Mouse (Mus musculus) embryonic facial prominence, embryonic 12.5 days (tissue): ENCODE data around the gene Tpm3. TPM values are rescaled to one million over a fixed set of nuclear protein-coding genes. Genes with fewer than 3 reads are reported as not detected.
A peak's percentile ranks its signal among the peaks of the same experiment; 100 is the strongest.

Experiments used
- ATAC-seq: fragments of 200-750 bp; cut with Nextera tagmentation; 2 replicates; pipeline ENCODE4 v1.8.0; 2017; ENCODE audit not compliant: insufficient number of reproducible peaks, insufficient read depth, low FRiP score, low TSS enrichment
- H3K27ac ChIP-seq: fragments of 300-500 bp; sonication (generic); 2 replicates; pipeline ENCODE4 v1.5.1; 2016; ENCODE audit warnings: mild to moderate bottlenecking
- H3K27me3 ChIP-seq: fragments of 300-500 bp; sonication (generic); 2 replicates; pipeline ENCODE4 v1.6.1; 2016; ENCODE audit warnings: mild to moderate bottlenecking, moderate library complexity
- H3K36me3 ChIP-seq: fragments of 300-500 bp; sonication (generic); 2 replicates; pipeline ENCODE4 v1.6.1; 2016; ENCODE audit warnings: mild to moderate bottlenecking
- H3K4me1 ChIP-seq: fragments of 300-500 bp; sonication (generic); 2 replicates; pipeline ENCODE4 v1.6.1; 2016
- H3K4me2 ChIP-seq: fragments of 300-500 bp; sonication (generic); replicated peaks from 2 replicates; pipeline ENCODE4 v1.6.1; 2016; ENCODE audit warnings: mild to moderate bottlenecking, moderate library complexity
- H3K4me3 ChIP-seq: fragments of 300-500 bp; sonication (generic); 2 replicates; pipeline ENCODE4 v1.5.1; 2016; ENCODE audit warnings: mild to moderate bottlenecking
- H3K9ac ChIP-seq: fragments of 300-500 bp; sonication (generic); 2 replicates; pipeline ENCODE4 v1.6.1; 2016; ENCODE audit warnings: mild to moderate bottlenecking, moderate library complexity
- H3K9me3 ChIP-seq: fragments of 300-500 bp; sonication (generic); 2 replicates; pipeline ENCODE4 v1.6.1; 2016; ENCODE audit warnings: mild to moderate bottlenecking, moderate library complexity
- WGBS: fragments of 180-500 bp; shearing (Covaris S2); methylation state at CpG from one replicate; pipeline ENCODE4 v1.1.7; 2016; 5-methylcytosine and 5-hydroxymethylcytosine counted together
- microRNA counts: library from miRNA; unstranded; fragments of <30 nt; microRNA quantifications from one replicate; lab custom pipeline; 2017
- microRNA-seq: library from miRNA; unstranded; fragments of <30 nt; microRNA quantifications from one replicate; pipeline ENCODE4, GENCODE M21; 2017
- polyA plus RNA-seq: library from polyadenylated mRNA; unstranded; fragments of >200 nt; fragmentation: Nextera tagmentation; extraction: Ambion mirVana; gene quantifications from 2 replicates; pipeline ENCODE4 v1.2.1, GENCODE M21; 2016

Tpm3 gene
- polyA plus RNA-seq, 1 experiment from 2014 or later, result 517 TPM

DNA sequence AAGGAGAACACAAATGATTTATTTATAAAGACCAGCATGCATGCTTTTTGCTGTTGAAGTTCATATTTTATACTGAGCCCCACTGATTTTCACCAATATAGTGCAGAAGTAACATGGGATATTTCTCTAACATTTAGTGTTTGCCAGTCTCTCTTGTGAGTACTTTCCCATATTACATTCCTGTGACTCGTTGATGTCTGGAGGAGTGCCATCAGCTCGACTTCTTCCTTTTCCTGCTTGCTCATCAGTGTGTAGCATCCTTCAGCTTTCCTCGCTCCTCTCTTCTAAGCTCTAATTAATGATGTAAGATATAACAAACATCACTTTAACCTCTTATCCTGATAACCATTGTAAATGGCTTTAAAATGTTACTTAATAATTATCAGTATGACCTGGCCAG lies 73.0 kb downstream of the Tpm3 start:
- no peaks in the 10 kb centered on the region for H3K36me3 ChIP-seq
- H3K4me3 ChIP-seq, result no peak overlapping the region
- no peak for ATAC-seq
- 82% methylated on average over 3 of the region's 3 CpGs for WGBS
- no peak overlapping the region for H3K4me2 ChIP-seq
- H3K27me3 ChIP-seq, result no peaks in the 10 kb centered on the region
- H3K9ac ChIP-seq, result no peak overlapping the region
- no peaks in the 10 kb centered on the region for H3K4me1 ChIP-seq
- no peak overlapping the region for H3K27ac ChIP-seq
- no peaks in the 10 kb centered on the region for H3K9me3 ChIP-seq

DNA sequence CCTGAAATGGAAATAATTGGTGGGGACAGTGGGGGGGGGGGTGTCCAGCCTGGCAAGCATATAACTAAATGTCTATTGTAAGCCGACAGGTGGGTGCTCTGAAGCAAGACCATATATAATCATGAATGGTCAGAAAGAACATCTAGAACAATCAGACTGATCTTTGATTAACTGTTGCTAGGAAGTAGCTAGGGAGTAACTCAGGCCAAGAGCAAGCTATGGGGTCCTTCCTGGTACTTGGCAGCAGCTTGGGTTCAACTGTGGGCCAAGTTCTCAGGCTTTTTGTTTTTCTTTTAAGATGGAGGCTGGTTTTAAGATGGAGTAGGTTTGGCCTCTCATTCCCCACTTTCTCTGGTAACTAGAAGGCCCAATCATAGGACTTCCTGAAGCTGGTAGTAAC lies 74.2 kb downstream of the Tpm3 start:
- WGBS, result 90% methylated on average over 1 of the region's 1 CpGs
- Histone ChIP-seq H3K27ac (no peak overlapping the region), H3K4me3 (no peak overlapping the region)

More for the DNA sequence above, 74.2 kb downstream of the Tpm3 start:
- Histone ChIP-seq H3K27me3 (no peaks in the 10 kb centered on the region), H3K4me1 (no peaks in the 10 kb centered on the region), H3K4me2 (no peak overlapping the region), H3K9ac (no peak overlapping the region), H3K9me3 (no peaks in the 10 kb centered on the region), H3K36me3 (no peaks in the 10 kb centered on the region)
- no peak for ATAC-seq

MicroRNA genes within 50 kb of the gene (microRNA counts, 519-probe panel; counts per million panel counts)
- microRNA mmu-miR-190b (lab: Ali Mortazavi, UCI), result 460 counts per million, percentile 65 among the panel's probes with 10 or more counts

Small RNA genes within 50 kb of the gene (microRNA-seq; reads per million reads assigned to microRNA genes)
- 18.9 reads per million, percentile 34 among the genes with 10 or more reads in this experiment for gene Mir190b

Other genes with a start within 250 kb of the Tpm3 start
- 4.8 and 5.0 TPM in 2 replicates for gene She, start 241.3 kb upstream of the Tpm3 start, polyA plus RNA-seq
- 0.60 and 0.79 TPM in 2 replicates for gene Il6ra, start 159.5 kb upstream of the Tpm3 start, polyA plus RNA-seq
- 19.1 and 22.9 TPM in 2 replicates for gene Atp8b2, start 109.1 kb upstream of the Tpm3 start, polyA plus RNA-seq
- 172 and 173 TPM in 2 replicates for gene Hax1, start 73.9 kb upstream of the Tpm3 start, polyA plus RNA-seq
- gene 4933434E20Rik, start 21.0 kb upstream of the Tpm3 start, polyA plus RNA-seq, result 147 and 149 TPM in 2 replicates
- gene Ubap2l, start 20.0 kb upstream of the Tpm3 start, polyA plus RNA-seq, result 203 and 230 TPM in 2 replicates
- 0.35 and 0.43 TPM in 2 replicates for gene Nup210l, start 31.5 kb downstream of the Tpm3 start, polyA plus RNA-seq
- 1,310 and 1,325 TPM in 2 replicates for gene Rps27, start 141.0 kb downstream of the Tpm3 start, polyA plus RNA-seq
- gene Rab13, start 141.0 kb downstream of the Tpm3 start, polyA plus RNA-seq, result 27.7 and 30.6 TPM in 2 replicates
- gene Jtb, start 158.9 kb downstream of the Tpm3 start, polyA plus RNA-seq, result 90.5 and 97.3 TPM in 2 replicates
- gene Creb3l4, start 170.9 kb downstream of the Tpm3 start, polyA plus RNA-seq, result 8.5 and 9.7 TPM in 2 replicates
- gene Slc39a1, start 175.5 kb downstream of the Tpm3 start, polyA plus RNA-seq, result 63.3 and 63.5 TPM in 2 replicates
- 20.3 and 21.7 TPM in 2 replicates for gene Crtc2, start 181.5 kb downstream of the Tpm3 start, polyA plus RNA-seq
- 5.7 and 8.0 TPM in 2 replicates for gene Dennd4b, start 192.5 kb downstream of the Tpm3 start, polyA plus RNA-seq
- 16.6 and 18.2 TPM in 2 replicates for gene Gatad2b, start 220.5 kb downstream of the Tpm3 start, polyA plus RNA-seq